Mouse (Mus musculus): Measurements from ENCODE around the gene Kprp. TPM values are rescaled to one million over a fixed set of nuclear protein-coding genes. Genes with fewer than 3 reads are reported as not detected.
"Not testable (repeated sequence)": the region's sequence is repeated elsewhere in the genome, so short reads cannot be mapped to it uniquely, and the experiment has no call there.

Kprp gene
- polyA plus RNA-seq (2016; fragmentation: Nextera tagmentation; extraction: Ambion mirVana) = not detected in 2 replicates

GRCm38 (mm10) chr3:92827108-92827507, at the start of gene Kprp:
Gene Kprp, minus strand, starts transcription at chr3:92827247.
- no peak within 1 kb of the TSS for H3K27ac ChIP-seq
- no peak within 1 kb of the TSS for H3K9ac ChIP-seq
- H3K36me3 ChIP-seq = no peaks in the 10 kb centered on the region
- H3K4me3 ChIP-seq = no peak within 1 kb of the TSS
- H3K4me2 ChIP-seq (replicated peaks) = no peak within 1 kb of the TSS
- no peaks in the 10 kb centered on the region for H3K4me1 ChIP-seq
- H3K9me3 ChIP-seq (replicated peaks) = no peaks in the 10 kb centered on the region
- no peak for ATAC-seq (ENCODE audit: low FRiP score)
- no peaks in the 10 kb centered on the region for H3K27me3 ChIP-seq
- WGBS = 63% methylated on average over 1 of the region's 1 CpGs

- no peak overlapping the region for H3K27ac ChIP-seq
- ATAC-seq (ENCODE audit: low FRiP score) = no peak
- H3K4me1 ChIP-seq = no peaks in the 10 kb centered on the region
- no peak overlapping the region for H3K4me3 ChIP-seq
- no peaks in the 10 kb centered on the region for H3K9me3 ChIP-seq (replicated peaks)
- 85% methylated on average over 3 of the region's 3 CpGs for WGBS
- H3K27me3 ChIP-seq = no peaks in the 10 kb centered on the region
- H3K36me3 ChIP-seq = no peaks in the 10 kb centered on the region
- no peak overlapping the region for H3K9ac ChIP-seq
- H3K4me2 ChIP-seq (replicated peaks) = no peak overlapping the region
Observed at GRCm38 (mm10) chr3:92874180-92874579, 47.1 kb upstream of the Kprp start.

- H3K36me3 ChIP-seq = no peaks in the 10 kb centered on the region
- no peaks in the 10 kb centered on the region for H3K4me1 ChIP-seq
- no peak within 1 kb of the TSS for H3K9ac ChIP-seq
- no peak for ATAC-seq (ENCODE audit: low FRiP score)
- no peaks in the 10 kb centered on the region for H3K9me3 ChIP-seq (replicated peaks)
- H3K4me3 ChIP-seq = no peak within 1 kb of the TSS
- H3K4me2 ChIP-seq (replicated peaks) = no peak within 1 kb of the TSS
- 85% methylated on average over 4 of the region's 4 CpGs for whole genome bisulfite sequencing
- H3K27ac ChIP-seq = no peak within 1 kb of the TSS
- no peaks in the 10 kb centered on the region for H3K27me3 ChIP-seq
Observed at GRCm38 (mm10) chr3:92870116-92870515, 43.1 kb upstream of the Kprp start, which contains the start of gene 2310050C09Rik. Gene 2310050C09Rik, minus strand, starts transcription at chr3:92870216.

GRCm38 (mm10) chr3:92851186-92851585, 24.1 kb upstream of the Kprp start, which contains the start of gene Lce1l:
Gene Lce1l, minus strand, starts transcription at chr3:92851286.
- H3K4me3 ChIP-seq = no peak within 1 kb of the TSS
- no peaks in the 10 kb centered on the region for H3K36me3 ChIP-seq
- no peak within 1 kb of the TSS for H3K4me2 ChIP-seq (replicated peaks)
- H3K9me3 ChIP-seq (replicated peaks) = no peaks in the 10 kb centered on the region
- H3K27me3 ChIP-seq = no peaks in the 10 kb centered on the region
- H3K4me1 ChIP-seq = no peaks in the 10 kb centered on the region
- 89% methylated on average over 3 of the region's 3 CpGs for WGBS
- ATAC-seq (ENCODE audit: low FRiP score) = no peak
- H3K9ac ChIP-seq = no peak within 1 kb of the TSS
- no peak within 1 kb of the TSS for H3K27ac ChIP-seq

GRCm38 (mm10) chr3:92825808-92826207, 1.2 kb downstream of the Kprp start:
- no peaks in the 10 kb centered on the region for H3K36me3 ChIP-seq
- no peaks in the 10 kb centered on the region for H3K4me1 ChIP-seq
- H3K9me3 ChIP-seq (replicated peaks) = no peaks in the 10 kb centered on the region
- 52% methylated on average over 1 of the region's 1 CpGs for WGBS
- no peak overlapping the region for H3K9ac ChIP-seq
- no peaks in the 10 kb centered on the region for H3K27me3 ChIP-seq
- H3K4me3 ChIP-seq = no peak overlapping the region
- H3K27ac ChIP-seq = no peak overlapping the region
- no peak for ATAC-seq (ENCODE audit: low FRiP score)
- H3K4me2 ChIP-seq (replicated peaks) = no peak overlapping the region

GRCm38 (mm10) chr3:92816036-92816435, 11.0 kb downstream of the Kprp start:
- ATAC-seq (ENCODE audit: low FRiP score); H3K9ac ChIP-seq; H3K36me3 ChIP-seq; H3K4me3 ChIP-seq; H3K27me3 ChIP-seq; H3K4me1 ChIP-seq; H3K4me2 ChIP-seq (replicated peaks); H3K27ac ChIP-seq; H3K9me3 ChIP-seq (replicated peaks): not testable (repeated sequence)
- WGBS = 96% methylated on average over 2 of the region's 2 CpGs

- Histone ChIP-seq H3K27ac (no peak overlapping the region), H3K9me3 (replicated peaks) (no peaks in the 10 kb centered on the region), H3K9ac (no peak overlapping the region), H3K4me1 (no peaks in the 10 kb centered on the region), H3K36me3 (no peaks in the 10 kb centered on the region), H3K4me2 (replicated peaks) (no peak overlapping the region), H3K4me3 (no peak overlapping the region), H3K27me3 (no peaks in the 10 kb centered on the region)
- WGBS = 91% methylated on average over 3 of the region's 3 CpGs
- no peak for ATAC-seq (ENCODE audit: low FRiP score)
Observed at GRCm38 (mm10) chr3:92815581-92815980, 11.5 kb downstream of the Kprp start.

- no peak within 1 kb of the TSS for H3K9ac ChIP-seq
- no peaks in the 10 kb centered on the region for H3K9me3 ChIP-seq (replicated peaks)
- no peak for ATAC-seq (ENCODE audit: low FRiP score)
Observed at GRCm38 (mm10) chr3:92807791-92808190, 19.3 kb downstream of the Kprp start, which contains the start of gene Lce1k. Gene Lce1k, minus strand, starts transcription at chr3:92807891.

GRCm38 (mm10) chr3:92790414-92790813, 36.6 kb downstream of the Kprp start, which contains the start of gene Lce1j:
Gene Lce1j, minus strand, starts transcription at chr3:92790514.
- H3K9me3 ChIP-seq (replicated peaks) = no peaks in the 10 kb centered on the region
- H3K36me3 ChIP-seq = no peaks in the 10 kb centered on the region
- H3K27me3 ChIP-seq = no peaks in the 10 kb centered on the region
- no peak within 1 kb of the TSS for H3K9ac ChIP-seq
- H3K4me2 ChIP-seq (replicated peaks) = no peak within 1 kb of the TSS
- H3K4me1 ChIP-seq = no peaks in the 10 kb centered on the region
- H3K4me3 ChIP-seq = no peak within 1 kb of the TSS
- H3K27ac ChIP-seq = no peak within 1 kb of the TSS
- ATAC-seq (ENCODE audit: low FRiP score) = no peak
- WGBS = 95% methylated on average over 1 of the region's 1 CpGs

More at GRCm38 (mm10) chr3:92807791-92808190, 19.3 kb downstream of the Kprp start, which contains the start of gene Lce1k:
- Histone ChIP-seq H3K4me2 (replicated peaks) (no peak within 1 kb of the TSS), H3K27me3 (no peaks in the 10 kb centered on the region), H3K4me3 (no peak within 1 kb of the TSS), H3K4me1 (no peaks in the 10 kb centered on the region), H3K27ac (no peak within 1 kb of the TSS), H3K36me3 (no peaks in the 10 kb centered on the region)

- H3K9ac ChIP-seq = no peak within 1 kb of the TSS
- H3K27ac ChIP-seq = no peak within 1 kb of the TSS
- no peaks in the 10 kb centered on the region for H3K36me3 ChIP-seq
- H3K4me2 ChIP-seq (replicated peaks) = no peak within 1 kb of the TSS
- 86% methylated on average over 1 of the region's 1 CpGs for WGBS
- no peaks in the 10 kb centered on the region for H3K4me1 ChIP-seq
- no peak within 1 kb of the TSS for H3K4me3 ChIP-seq
- no peaks in the 10 kb centered on the region for H3K27me3 ChIP-seq
- ATAC-seq (ENCODE audit: low FRiP score) = no peak
- H3K9me3 ChIP-seq (replicated peaks) = no peaks in the 10 kb centered on the region
Observed at GRCm38 (mm10) chr3:92778799-92779198, 48.2 kb downstream of the Kprp start, which contains the start of gene Lce1i. Gene Lce1i, minus strand, starts transcription at chr3:92778899.

Other genes with a start within 250 kb of the Kprp start
- not detected in 2 replicates for gene Smcp, start 238.2 kb downstream of the Kprp start, polyA plus RNA-seq (2016; fragmentation: Nextera tagmentation; extraction: Ambion mirVana)
- gene 2210017I01Rik, start 219.8 kb downstream of the Kprp start, polyA plus RNA-seq (2016; fragmentation: Nextera tagmentation; extraction: Ambion mirVana) = not detected in 2 replicates
- not detected in 2 replicates for gene Lce6a, start 205.6 kb downstream of the Kprp start, polyA plus RNA-seq (2016; fragmentation: Nextera tagmentation; extraction: Ambion mirVana)
- not detected in 2 replicates for gene Lce1a1, start 178.9 kb downstream of the Kprp start, polyA plus RNA-seq (2016; fragmentation: Nextera tagmentation; extraction: Ambion mirVana)
- not detected in 2 replicates for gene Lce1b, start 170.3 kb downstream of the Kprp start, polyA plus RNA-seq (2016; fragmentation: Nextera tagmentation; extraction: Ambion mirVana)
- not detected in 2 replicates for gene Lce1a2, start 156.9 kb downstream of the Kprp start, polyA plus RNA-seq (2016; fragmentation: Nextera tagmentation; extraction: Ambion mirVana)
- gene Lce1c, start 148.0 kb downstream of the Kprp start, polyA plus RNA-seq (2016; fragmentation: Nextera tagmentation; extraction: Ambion mirVana) = not detected in 2 replicates
- gene Lce1d, start 140.0 kb downstream of the Kprp start, polyA plus RNA-seq (2016; fragmentation: Nextera tagmentation; extraction: Ambion mirVana) = not detected in 2 replicates
- not detected in 2 replicates for gene Lce1e, start 118.2 kb downstream of the Kprp start, polyA plus RNA-seq (2016; fragmentation: Nextera tagmentation; extraction: Ambion mirVana)
- not detected in 2 replicates for gene Lce1f, start 106.9 kb downstream of the Kprp start, polyA plus RNA-seq (2016; fragmentation: Nextera tagmentation; extraction: Ambion mirVana)
- gene Gm38119, start 88.2 kb downstream of the Kprp start, polyA plus RNA-seq (2016; fragmentation: Nextera tagmentation; extraction: Ambion mirVana) = not detected in 2 replicates
- gene Lce1g, start 74.9 kb downstream of the Kprp start, polyA plus RNA-seq (2016; fragmentation: Nextera tagmentation; extraction: Ambion mirVana) = not detected in 2 replicates
- gene Lce1h, start 62.2 kb downstream of the Kprp start, polyA plus RNA-seq (2016; fragmentation: Nextera tagmentation; extraction: Ambion mirVana) = not detected in 2 replicates
- not detected in 2 replicates for gene Lce1i, start 48.3 kb downstream of the Kprp start, polyA plus RNA-seq (2016; fragmentation: Nextera tagmentation; extraction: Ambion mirVana)
- gene Lce1j, start 36.7 kb downstream of the Kprp start, polyA plus RNA-seq (2016; fragmentation: Nextera tagmentation; extraction: Ambion mirVana) = not detected in 2 replicates
- gene Lce1k, start 19.4 kb downstream of the Kprp start, polyA plus RNA-seq (2016; fragmentation: Nextera tagmentation; extraction: Ambion mirVana) = not detected in 2 replicates
- gene Lce1l, start 24.0 kb upstream of the Kprp start, polyA plus RNA-seq (2016; fragmentation: Nextera tagmentation; extraction: Ambion mirVana) = not detected in 2 replicates
- not detected in 2 replicates for gene 2310050C09Rik, start 43.0 kb upstream of the Kprp start, polyA plus RNA-seq (2016; fragmentation: Nextera tagmentation; extraction: Ambion mirVana)
- not detected in 2 replicates for gene Lce3a, start 99.0 kb upstream of the Kprp start, polyA plus RNA-seq (2016; fragmentation: Nextera tagmentation; extraction: Ambion mirVana)
- gene Lce3b, start 105.7 kb upstream of the Kprp start, polyA plus RNA-seq (2016; fragmentation: Nextera tagmentation; extraction: Ambion mirVana) = not detected in 2 replicates
- not detected in 2 replicates for gene Lce3c, start 117.2 kb upstream of the Kprp start, polyA plus RNA-seq (2016; fragmentation: Nextera tagmentation; extraction: Ambion mirVana)
- gene Lce3d, start 130.1 kb upstream of the Kprp start, polyA plus RNA-seq (2016; fragmentation: Nextera tagmentation; extraction: Ambion mirVana) = not detected in 2 replicates
- not detected in 2 replicates for gene Lce3e, start 139.8 kb upstream of the Kprp start, polyA plus RNA-seq (2016; fragmentation: Nextera tagmentation; extraction: Ambion mirVana)
- 0.42 TPM in 1 of 2 replicates, not detected in the other for gene Lce3f, start 165.0 kb upstream of the Kprp start, polyA plus RNA-seq (2016; fragmentation: Nextera tagmentation; extraction: Ambion mirVana)
- 0.41 TPM in 1 of 2 replicates, not detected in the other for gene Crct1, start 188.4 kb upstream of the Kprp start, polyA plus RNA-seq (2016; fragmentation: Nextera tagmentation; extraction: Ambion mirVana)
- not detected in 2 replicates for gene Lce1m, start 191.8 kb upstream of the Kprp start, polyA plus RNA-seq (2016; fragmentation: Nextera tagmentation; extraction: Ambion mirVana)
- not detected in 2 replicates for gene Gm4858, start 241.6 kb upstream of the Kprp start, polyA plus RNA-seq (2016; fragmentation: Nextera tagmentation; extraction: Ambion mirVana)

Data from hindbrain, embryonic 12.5 days (tissue).